Mouse (Mus musculus) midbrain, embryonic 11.5 days (tissue): ENCODE data around the gene Defb23. TPM values are rescaled to one million over a fixed set of nuclear protein-coding genes. Genes with fewer than 3 reads are reported as not detected.

ENCODE experiments used
- ATAC-seq: fragments of 200-750 bp; cut with Nextera tagmentation; 2 replicates; pipeline ENCODE4 v1.8.0; 2017; ENCODE audit warnings: moderate TSS enrichment, moderate library complexity; ENCODE audit not compliant: low FRiP score
- DNase-seq: peaks from one replicate; pipeline ENCODE4 v3.0.0; 2015; ENCODE audit warnings: low spot score; ENCODE audit errors: missing footprints
- H3K27ac ChIP-seq: fragments of 300-500 bp; sonication (generic); 2 replicates; pipeline ENCODE4 v1.5.1; 2014; ENCODE audit warnings: low read depth, low read length
- H3K27me3 ChIP-seq: fragments of 300-500 bp; sonication (generic); 2 replicates; pipeline ENCODE4 v1.6.1; 2014; ENCODE audit warnings: mild to moderate bottlenecking, low read length, moderate library complexity, mixed read lengths; ENCODE audit not compliant: control insufficient read depth, insufficient read depth
- H3K36me3 ChIP-seq: fragments of 300-500 bp; sonication (generic); 2 replicates; pipeline ENCODE4 v1.6.1; 2014; ENCODE audit warnings: mild to moderate bottlenecking, low read length, moderate library complexity, mixed read lengths; ENCODE audit not compliant: control insufficient read depth, insufficient read depth
- H3K4me1 ChIP-seq: fragments of 300-500 bp; sonication (generic); 2 replicates; pipeline ENCODE4 v1.6.1; 2014; ENCODE audit warnings: low read length; ENCODE audit not compliant: control insufficient read depth, insufficient read depth
- H3K4me2 ChIP-seq: fragments of 300-500 bp; sonication (generic); 2 replicates; pipeline ENCODE4 v1.6.1; 2014; ENCODE audit warnings: mild to moderate bottlenecking, moderate library complexity
- H3K4me3 ChIP-seq: fragments of 300-500 bp; sonication (generic); 2 replicates; pipeline ENCODE4 v1.5.1; 2014; ENCODE audit warnings: low read depth, low read length
- H3K9ac ChIP-seq: fragments of 300-500 bp; sonication (generic); 2 replicates; pipeline ENCODE4 v1.6.1; 2014; ENCODE audit warnings: low read length
- H3K9me3 ChIP-seq: fragments of 300-500 bp; sonication (generic); 2 replicates; pipeline ENCODE4 v1.6.1; 2016; ENCODE audit warnings: low read length; ENCODE audit not compliant: control insufficient read depth
- WGBS: fragments of 180-500 bp; shearing (Covaris S2); extraction: QIAGEN DNeasy Blood & Tissue Kit; methylation state at CpG from one replicate; pipeline ENCODE4 v1.1.7; 2014; 5-methylcytosine and 5-hydroxymethylcytosine counted together
- polyA plus RNA-seq: library from polyadenylated mRNA; unstranded; fragments of >200 nt; fragmentation: Nextera tagmentation; extraction: Ambion mirVana; gene quantifications from 2 replicates; pipeline ENCODE4 v1.2.1, GENCODE M21; 2014

The Defb23 gene
- polyA plus RNA-seq, 1 experiment from 2014 or later, result not detected

GRCm38 (mm10) chr2:152415786-152416185 lies 48.6 kb downstream of the Defb23 start:
- Histone ChIP-seq H3K36me3 (no peaks in the 10 kb centered on the region), H3K4me1 (peaks cover 24% of the 10 kb centered on the region), H3K9me3 (peaks cover 7% of the 10 kb centered on the region; the same call in 1 of the 2 replicates), H3K9ac (peak overlapping the region; percentile 98; the same call in 1 of the 2 replicates), H3K4me2 (peak overlapping the region; percentile 83; the same call in 1 of the 2 replicates), H3K27me3 (no peaks in the 10 kb centered on the region), H3K27ac (no peak overlapping the region), H3K4me3 (peak overlapping the region; percentile 96; the same call in 1 of the 2 replicates)
- peak; percentile 82 for DNase-seq
- no peak for ATAC-seq
- 93% methylated on average over 3 of the region's 3 CpGs for WGBS

GRCm38 (mm10) chr2:152415287-152415686 lies 49.1 kb downstream of the Defb23 start, which contains the start of gene 6820408C15Rik:
Gene 6820408C15Rik (plus strand): TSS chr2:152415587.
- Histone ChIP-seq H3K4me3 (peak within 1 kb of the TSS; percentile 96), H3K4me2 (peak within 1 kb of the TSS; percentile 83), H3K27ac (peak within 1 kb of the TSS; percentile 94), H3K9ac (peak within 1 kb of the TSS; percentile 98), H3K27me3 (no peaks in the 10 kb centered on the region), H3K9me3 (peaks cover 7% of the 10 kb centered on the region; the same call in 1 of the 2 replicates), H3K4me1 (peaks cover 29% of the 10 kb centered on the region), H3K36me3 (no peaks in the 10 kb centered on the region)
- DNase-seq (no peak), ATAC-seq (no peak)
- 28% methylated on average over 4 of the region's 4 CpGs for WGBS

- Histone ChIP-seq H3K4me3 (peak within 1 kb of the TSS; percentile 96), H3K27me3 (no peaks in the 10 kb centered on the region), H3K9ac (peak within 1 kb of the TSS; percentile 98), H3K9me3 (peaks cover 7% of the 10 kb centered on the region; the same call in 1 of the 2 replicates), H3K4me1 (peaks cover 31% of the 10 kb centered on the region), H3K36me3 (no peaks in the 10 kb centered on the region), H3K4me2 (peak within 1 kb of the TSS; percentile 83), H3K27ac (peak within 1 kb of the TSS; percentile 94)
- DNase-seq (peak; percentile 98), ATAC-seq (peak; percentile 75)
- WGBS, result under 1% methylated on average over 43 of the region's 65 CpGs
Observed at GRCm38 (mm10) chr2:152414591-152415165, 49.7 kb downstream of the Defb23 start, which contains the start of gene Zcchc3. Gene Zcchc3 (minus strand): TSS chr2:152415027.

- Histone ChIP-seq H3K4me2 (peak overlapping the region; percentile 83), H3K4me1 (peaks cover 31% of the 10 kb centered on the region), H3K27me3 (no peaks in the 10 kb centered on the region), H3K9ac (peak overlapping the region; percentile 98), H3K36me3 (no peaks in the 10 kb centered on the region), H3K27ac (peak overlapping the region; percentile 94), H3K4me3 (peak overlapping the region; percentile 96), H3K9me3 (peaks cover 7% of the 10 kb centered on the region; the same call in 1 of the 2 replicates)
- WGBS, result under 1% methylated on average over 85 of the region's 86 CpGs
- peak; percentile 13 for ATAC-seq
- peak; percentile 96 for DNase-seq
Observed at GRCm38 (mm10) chr2:152413765-152414584, 50.4 kb downstream of the Defb23 start.

GRCm38 (mm10) chr2:152413158-152413764 lies 51.2 kb downstream of the Defb23 start:
- peak; percentile 91 for DNase-seq
- under 1% methylated on average over 21 of the region's 21 CpGs for WGBS

GRCm38 (mm10) chr2:152412526-152413157 lies 51.8 kb downstream of the Defb23 start:
- DNase-seq (peak; percentile 92), ATAC-seq (no peak)
- Histone ChIP-seq H3K36me3 (no peaks in the 10 kb centered on the region), H3K9ac (peak overlapping the region; percentile 98), H3K4me3 (peak overlapping the region; percentile 96), H3K4me2 (peak overlapping the region; percentile 83), H3K4me1 (peaks cover 31% of the 10 kb centered on the region), H3K9me3 (peaks cover 7% of the 10 kb centered on the region; the same call in 1 of the 2 replicates), H3K27ac (peak overlapping the region; percentile 54; the same call in 1 of the 2 replicates), H3K27me3 (no peaks in the 10 kb centered on the region)
- 2% methylated on average over 15 of the region's 15 CpGs for WGBS

More at GRCm38 (mm10) chr2:152413158-152413764, 51.2 kb downstream of the Defb23 start:
- peak overlapping the region; percentile 98 for H3K9ac ChIP-seq
- H3K36me3 ChIP-seq, result no peaks in the 10 kb centered on the region
- peak overlapping the region; percentile 83 for H3K4me2 ChIP-seq
- no peaks in the 10 kb centered on the region for H3K27me3 ChIP-seq
- H3K9me3 ChIP-seq, result peaks cover 7% of the 10 kb centered on the region; the same call in 1 of the 2 replicates
- peak overlapping the region; percentile 96 for H3K4me3 ChIP-seq
- H3K27ac ChIP-seq, result peak overlapping the region; percentile 94
- ATAC-seq, result no peak
- H3K4me1 ChIP-seq, result peaks cover 31% of the 10 kb centered on the region

GRCm38 (mm10) chr2:152411471-152411870 lies 52.9 kb downstream of the Defb23 start:
- H3K4me2 ChIP-seq, result peak overlapping the region; percentile 83
- DNase-seq (peak; percentile 97), ATAC-seq (peak; percentile 6; the same call in 1 of the 2 replicates)
- WGBS, result 1% methylated on average over 7 of the region's 7 CpGs
- peaks cover 33% of the 10 kb centered on the region for H3K4me1 ChIP-seq
- H3K27me3 ChIP-seq, result no peaks in the 10 kb centered on the region
- no peaks in the 10 kb centered on the region for H3K36me3 ChIP-seq
- H3K27ac ChIP-seq, result peak overlapping the region; percentile 94
- H3K9ac ChIP-seq, result peak overlapping the region; percentile 98
- H3K9me3 ChIP-seq, result peaks cover 7% of the 10 kb centered on the region; the same call in 1 of the 2 replicates
- H3K4me3 ChIP-seq, result peak overlapping the region; percentile 96

- Histone ChIP-seq H3K4me3 (peak overlapping the region; percentile 96; the same call in 1 of the 2 replicates), H3K9me3 (peaks cover 2% of the 10 kb centered on the region; the same call in 1 of the 2 replicates), H3K4me2 (peak overlapping the region; percentile 83), H3K36me3 (no peaks in the 10 kb centered on the region), H3K27ac (peak overlapping the region; percentile 94), H3K9ac (peak overlapping the region; percentile 98), H3K27me3 (no peaks in the 10 kb centered on the region), H3K4me1 (peaks cover 36% of the 10 kb centered on the region)
- ATAC-seq (peak; percentile 75), DNase-seq (peak; percentile 98)
- WGBS, result 0% methylated on average over 15 of the region's 15 CpGs
Observed at GRCm38 (mm10) chr2:152410971-152411371, 53.4 kb downstream of the Defb23 start.
